Mouse (Mus musculus): ENCODE data around the gene Acsf3. TPM values are rescaled to one million over a fixed set of nuclear protein-coding genes. Genes with fewer than 3 reads are reported as not detected.

Gene Acsf3
- polyA plus RNA-seq, 1 experiment from 2014 or later, result 14.0 TPM

DNA sequence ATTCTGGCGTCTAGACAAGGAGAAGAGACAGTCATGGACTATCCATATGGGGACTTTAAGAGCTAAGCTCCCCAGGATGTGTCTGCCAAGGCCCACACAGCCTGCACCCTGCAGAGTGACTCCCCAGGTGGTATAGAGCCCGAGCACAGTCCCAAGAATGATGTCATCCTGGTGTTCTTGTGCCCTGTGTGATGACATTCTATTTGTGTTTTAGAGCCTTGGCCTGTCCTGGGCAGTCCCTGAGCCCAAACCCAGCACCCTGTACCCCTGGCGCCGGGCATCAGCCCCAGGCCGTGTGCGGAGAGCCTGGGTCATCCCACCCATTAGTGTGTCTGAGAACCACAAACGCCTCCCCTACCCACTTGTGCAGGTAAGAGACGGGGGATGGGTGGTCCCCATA, 81.0 kb downstream of the Acsf3 start:
- Histone ChIP-seq H3K9ac (ENCODE audit: low read depth, low read length) (no peak overlapping the region), H3K27ac (replicated peaks; ENCODE audit: low read depth, low read length) (no peak overlapping the region), H3K4me2 (ENCODE audit: low read depth, low read length) (no peak overlapping the region), H3K36me3 (ENCODE audit: control insufficient read depth, insufficient read depth, low read length) (no peaks in the 10 kb centered on the region), H3K4me1 (ENCODE audit: control insufficient read depth, insufficient read depth, low read length) (peaks cover 11% of the 10 kb centered on the region; the same call in 1 of the 2 replicates), H3K9me3 (ENCODE audit: control insufficient read depth, low read length) (no peaks in the 10 kb centered on the region), H3K4me3 (ENCODE audit: low read depth, low read length) (no peak overlapping the region), H3K27me3 (replicated peaks; ENCODE audit: control insufficient read depth, insufficient read depth, low read length) (no peaks in the 10 kb centered on the region)
- ATAC-seq (ENCODE audit: low read depth) (no peak), DNase-seq (ENCODE audit: low spot score) (no peak)
- 83% methylated on average over 8 of the region's 8 CpGs for WGBS

DNA sequence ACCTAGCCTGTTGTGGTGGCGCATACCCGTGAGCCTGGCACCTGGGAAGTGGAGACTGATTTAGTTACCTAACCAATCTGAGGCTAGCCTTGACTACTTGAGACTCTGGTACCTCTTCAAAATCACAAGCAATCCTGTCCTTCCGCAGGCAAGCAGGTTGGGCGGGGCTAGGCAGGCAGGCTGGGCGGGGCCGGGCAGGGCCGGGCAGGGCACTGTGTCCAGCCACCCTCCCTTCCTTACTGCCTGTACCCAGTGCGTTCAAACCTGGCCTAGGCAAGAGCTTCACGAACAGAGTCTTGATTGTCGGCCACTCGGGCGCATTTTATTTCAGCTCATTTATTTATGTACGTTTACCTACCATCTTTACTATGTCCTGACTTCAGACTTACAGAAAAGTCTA, 84.6 kb downstream of the Acsf3 start:
- WGBS, result 63% methylated on average over 13 of the region's 13 CpGs
- Histone ChIP-seq H3K27me3 (replicated peaks; ENCODE audit: control insufficient read depth, insufficient read depth, low read length) (no peaks in the 10 kb centered on the region), H3K9me3 (ENCODE audit: control insufficient read depth, low read length) (peaks cover 8% of the 10 kb centered on the region; the same call in 1 of the 2 replicates), H3K4me1 (ENCODE audit: control insufficient read depth, insufficient read depth, low read length) (no peaks in the 10 kb centered on the region), H3K9ac (ENCODE audit: low read depth, low read length) (no peak overlapping the region), H3K4me3 (ENCODE audit: low read depth, low read length) (no peak overlapping the region), H3K36me3 (ENCODE audit: control insufficient read depth, insufficient read depth, low read length) (no peaks in the 10 kb centered on the region), H3K27ac (replicated peaks; ENCODE audit: low read depth, low read length) (no peak overlapping the region), H3K4me2 (ENCODE audit: low read depth, low read length) (no peak overlapping the region)
- DNase-seq (ENCODE audit: low spot score) (no peak), ATAC-seq (ENCODE audit: low read depth) (no peak)

DNA sequence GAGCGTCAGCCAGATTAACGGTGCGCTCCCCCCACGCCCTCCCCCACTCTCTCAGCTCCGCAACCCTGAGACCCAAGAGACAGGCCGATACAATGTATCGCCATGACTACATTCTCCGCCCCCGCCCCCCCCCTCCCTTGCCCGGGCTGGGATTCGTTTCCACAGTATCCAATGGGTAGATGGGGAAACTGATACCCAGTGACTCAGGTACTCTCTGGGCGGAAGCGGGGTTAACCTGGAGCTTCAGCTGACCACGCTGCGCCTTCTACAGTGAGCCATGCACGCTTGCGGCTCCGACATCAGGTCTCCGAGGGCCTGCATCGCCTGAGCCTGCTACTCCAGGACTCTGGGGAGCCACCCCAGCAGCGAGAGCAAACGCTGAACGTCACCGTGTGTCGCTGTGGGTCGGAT, 89.4 kb downstream of the Acsf3 start:
- H3K9ac ChIP-seq (ENCODE audit: low read depth, low read length), result peak overlapping the region; percentile 45
- peaks cover 22% of the 10 kb centered on the region; the same call in 1 of the 2 replicates for H3K9me3 ChIP-seq (ENCODE audit: control insufficient read depth, low read length)

DNA sequence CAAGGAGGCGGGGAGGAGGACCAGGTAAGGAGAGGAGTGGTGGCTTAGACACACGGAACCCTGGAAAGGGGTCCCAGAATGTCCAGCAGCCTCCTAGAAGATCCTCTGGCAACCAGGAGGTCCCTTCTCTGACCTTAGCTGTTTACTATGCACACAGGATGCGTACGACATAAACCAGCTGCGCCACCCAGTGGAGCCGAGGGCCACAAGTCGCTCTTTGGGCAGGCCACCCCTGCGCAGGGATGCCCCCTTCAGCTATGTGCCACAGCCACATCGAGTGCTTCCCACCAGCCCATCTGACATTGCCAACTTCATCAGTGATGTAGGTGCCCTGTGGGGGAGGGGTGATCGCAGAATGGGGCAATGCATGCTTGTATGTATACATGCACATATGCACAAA, 90.2 kb downstream of the Acsf3 start:
- H3K27me3 ChIP-seq (replicated peaks; ENCODE audit: control insufficient read depth, insufficient read depth, low read length), result no peaks in the 10 kb centered on the region
- DNase-seq (ENCODE audit: low spot score), result no peak

More for the DNA sequence above, 89.4 kb downstream of the Acsf3 start:
- Histone ChIP-seq H3K27me3 (replicated peaks; ENCODE audit: control insufficient read depth, insufficient read depth, low read length) (no peaks in the 10 kb centered on the region), H3K36me3 (ENCODE audit: control insufficient read depth, insufficient read depth, low read length) (no peaks in the 10 kb centered on the region), H3K4me3 (ENCODE audit: low read depth, low read length) (peak overlapping the region; percentile 25), H3K27ac (replicated peaks; ENCODE audit: low read depth, low read length) (no peak overlapping the region), H3K4me2 (ENCODE audit: low read depth, low read length) (peak overlapping the region; percentile 58), H3K4me1 (ENCODE audit: control insufficient read depth, insufficient read depth, low read length) (no peaks in the 10 kb centered on the region)
- DNase-seq (ENCODE audit: low spot score) (peak; percentile 32), ATAC-seq (ENCODE audit: low read depth) (peak; percentile 37; the same call in 1 of the 2 replicates)
- 59% methylated on average over 21 of the region's 26 CpGs for WGBS

DNA sequence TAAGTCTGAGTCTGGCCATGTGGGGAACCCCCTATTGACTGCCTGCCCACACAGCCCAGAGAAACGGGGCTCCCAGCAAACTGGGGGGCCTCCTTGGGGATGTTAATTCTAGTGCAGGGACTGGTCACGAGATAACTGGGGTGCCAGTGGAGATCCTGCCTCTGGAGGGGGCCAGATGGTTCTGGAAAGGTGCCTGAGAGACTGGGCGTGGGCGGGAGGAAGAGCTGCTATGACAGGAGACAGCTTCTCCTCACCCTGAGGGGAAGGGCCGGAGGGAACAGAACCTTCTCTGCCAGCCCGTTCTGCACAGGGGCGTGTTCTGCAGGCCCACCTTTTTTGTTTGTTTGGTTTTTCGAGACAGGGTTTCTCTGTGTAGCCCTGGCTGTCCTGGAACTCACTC, 90.9 kb downstream of the Acsf3 start:
- no peak for ATAC-seq (ENCODE audit: low read depth)

More for the DNA sequence above, 90.2 kb downstream of the Acsf3 start:
- Histone ChIP-seq H3K27ac (replicated peaks; ENCODE audit: low read depth, low read length) (no peak overlapping the region), H3K4me3 (ENCODE audit: low read depth, low read length) (peak overlapping the region; percentile 25; the same call in 1 of the 2 replicates), H3K9me3 (ENCODE audit: control insufficient read depth, low read length) (peaks cover 22% of the 10 kb centered on the region; the same call in 1 of the 2 replicates), H3K9ac (ENCODE audit: low read depth, low read length) (no peak overlapping the region), H3K4me2 (ENCODE audit: low read depth, low read length) (peak overlapping the region; percentile 58), H3K4me1 (ENCODE audit: control insufficient read depth, insufficient read depth, low read length) (no peaks in the 10 kb centered on the region), H3K36me3 (ENCODE audit: control insufficient read depth, insufficient read depth, low read length) (no peaks in the 10 kb centered on the region)
- ATAC-seq (ENCODE audit: low read depth), result no peak
- WGBS, result 75% methylated on average over 10 of the region's 10 CpGs

More for the DNA sequence above, 90.9 kb downstream of the Acsf3 start:
- 83% methylated on average over 8 of the region's 8 CpGs for WGBS
- no peak for DNase-seq (ENCODE audit: low spot score)
- no peaks in the 10 kb centered on the region for H3K36me3 ChIP-seq (ENCODE audit: control insufficient read depth, insufficient read depth, low read length)
- H3K9ac ChIP-seq (ENCODE audit: low read depth, low read length), result no peak overlapping the region
- H3K4me1 ChIP-seq (ENCODE audit: control insufficient read depth, insufficient read depth, low read length), result no peaks in the 10 kb centered on the region
- no peak overlapping the region for H3K27ac ChIP-seq (replicated peaks; ENCODE audit: low read depth, low read length)
- H3K4me3 ChIP-seq (ENCODE audit: low read depth, low read length), result no peak overlapping the region
- no peaks in the 10 kb centered on the region for H3K27me3 ChIP-seq (replicated peaks; ENCODE audit: control insufficient read depth, insufficient read depth, low read length)
- no peak overlapping the region for H3K4me2 ChIP-seq (ENCODE audit: low read depth, low read length)
- peaks cover 22% of the 10 kb centered on the region; the same call in 1 of the 2 replicates for H3K9me3 ChIP-seq (ENCODE audit: control insufficient read depth, low read length)

Other genes starting within 250 kb of the Acsf3 start
- gene Piezo1, start 224.2 kb upstream of the Acsf3 start, polyA plus RNA-seq (2014; fragmentation: Nextera tagmentation; extraction: Ambion mirVana), result 18.7 and 22.7 TPM in 2 replicates
- 32.9 and 33.7 TPM in 2 replicates for gene Cdt1, start 207.5 kb upstream of the Acsf3 start, polyA plus RNA-seq (2014; fragmentation: Nextera tagmentation; extraction: Ambion mirVana)
- 291 and 314 TPM in 2 replicates for gene Aprt, start 198.6 kb upstream of the Acsf3 start, polyA plus RNA-seq (2014; fragmentation: Nextera tagmentation; extraction: Ambion mirVana)
- gene Galns, start 164.0 kb upstream of the Acsf3 start, polyA plus RNA-seq (2014; fragmentation: Nextera tagmentation; extraction: Ambion mirVana), result 13.1 TPM in 2 replicates
- 66.7 and 74.5 TPM in 2 replicates for gene Trappc2l, start 163.8 kb upstream of the Acsf3 start, polyA plus RNA-seq (2014; fragmentation: Nextera tagmentation; extraction: Ambion mirVana)
- 0.35 TPM in 1 of 2 replicates, not detected in the other for gene Pabpn1l, start 152.7 kb upstream of the Acsf3 start, polyA plus RNA-seq (2014; fragmentation: Nextera tagmentation; extraction: Ambion mirVana)
- gene Cbfa2t3, start 76.4 kb upstream of the Acsf3 start, polyA plus RNA-seq (2014; fragmentation: Nextera tagmentation; extraction: Ambion mirVana), result 7.2 and 8.1 TPM in 2 replicates
- 34.5 and 40.7 TPM in 2 replicates for gene Cdh15, start 72.5 kb downstream of the Acsf3 start, polyA plus RNA-seq (2014; fragmentation: Nextera tagmentation; extraction: Ambion mirVana)

All from embryonic facial prominence, embryonic 14.5 days (tissue).